Mouse (Mus musculus) C2C12 (cell line): ENCODE data around the gene Dock3. TPM values are rescaled to one million over a fixed set of nuclear protein-coding genes. Genes with fewer than 3 reads are reported as not detected.
"Not testable (repeated sequence)": the region's sequence is repeated elsewhere in the genome, so short reads cannot be mapped to it uniquely, and the experiment has no call there.

ENCODE experiments used
- H3K27me3 ChIP-seq: one replicate; pipeline ENCODE4 v1.6.1; 2011; ENCODE audit not compliant: control insufficient read depth, insufficient read depth, insufficient read length
- H3K36me3 ChIP-seq: one replicate; pipeline ENCODE4 v1.6.1; 2011; ENCODE audit not compliant: control insufficient read depth, insufficient read depth
- H3K4me3 ChIP-seq: one replicate; pipeline ENCODE4 v1.5.1; 2011; ENCODE audit warnings: mild to moderate bottlenecking, control low read depth; ENCODE audit not compliant: poor library complexity, insufficient read depth, severe bottlenecking
- H3K79me2 ChIP-seq: one replicate; pipeline ENCODE4 v1.6.1; 2011; ENCODE audit not compliant: control insufficient read depth, insufficient read depth
- H3K79me3 ChIP-seq: one replicate; pipeline ENCODE4 v1.6.1; 2011; ENCODE audit warnings: low read depth, control low read depth
- H3ac ChIP-seq: one replicate; pipeline ENCODE3; 2011; ENCODE audit warnings: low read depth; ENCODE audit not compliant: control insufficient read depth, insufficient read length
- CEBPB ChIP-seq: IDR thresholded peaks from one replicate; pipeline ENCODE4 v1.6.1; 2011; ENCODE audit warnings: low read depth, mild to moderate bottlenecking, control low read depth, moderate library complexity
- CTCF ChIP-seq: IDR thresholded peaks from one replicate; pipeline ENCODE4 v1.5.1; 2011; ENCODE audit not compliant: control insufficient read depth, insufficient read depth, insufficient read length
- FOSL1 ChIP-seq: IDR thresholded peaks from one replicate; pipeline ENCODE4 v1.8.0; 2011; ENCODE audit warnings: mild to moderate bottlenecking, low read length; ENCODE audit not compliant: poor library complexity, insufficient read depth, severe bottlenecking
- MAX ChIP-seq: IDR thresholded peaks from one replicate; pipeline ENCODE4 v1.6.1; 2011; ENCODE audit warnings: mild to moderate bottlenecking, control low read depth
- MYOD1 ChIP-seq: IDR thresholded peaks from one replicate; pipeline ENCODE4 v1.6.1; 2011; ENCODE audit warnings: low read depth; ENCODE audit not compliant: control insufficient read depth, insufficient read length
- MYOG ChIP-seq: IDR thresholded peaks from one replicate; pipeline ENCODE4 v1.6.1; 2011; ENCODE audit not compliant: control insufficient read depth, insufficient read length; ENCODE audit errors: extremely low read depth
- USF1 ChIP-seq: IDR thresholded peaks from one replicate; pipeline ENCODE4 v1.6.1; 2011; ENCODE audit warnings: low read depth, mild to moderate bottlenecking, control low read depth, moderate library complexity
- polyA plus RNA-seq: library from polyadenylated mRNA; unstranded; fragments of >200 nt; fragmentation: generic; extraction: Trizol; gene quantifications from one replicate; pipeline ENCODE4 v1.2.1, GENCODE M21; 2012; ENCODE audit warnings: missing spikeins

Dock3 gene
- polyA plus RNA-seq, 1 experiment = 0.26 TPM

DNA sequence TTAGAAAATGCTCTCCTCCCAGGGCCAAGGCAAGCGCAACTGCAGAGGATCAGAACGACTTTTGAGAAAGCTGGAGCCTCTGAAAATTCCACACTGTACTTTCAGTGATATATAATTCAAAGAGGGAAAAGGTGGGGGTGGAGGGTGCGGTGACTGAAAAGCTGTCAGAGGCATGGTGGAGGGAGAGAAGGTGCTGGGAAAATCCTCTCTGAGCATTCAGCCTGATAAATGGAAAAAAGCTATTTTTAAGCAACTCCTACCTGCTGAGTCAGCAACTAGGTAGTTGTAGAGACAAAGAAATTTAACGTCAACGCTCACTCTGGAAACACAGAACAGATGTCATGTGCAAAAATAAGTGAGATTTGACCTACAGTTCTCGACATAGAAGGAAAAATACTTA, 132.2 kb downstream of the Dock3 start:
- TF ChIP-seq CTCF (no peak), MYOG (no peak), USF1 (no peak), CEBPB (no peak)
- no peaks in the 10 kb centered on the region for H3K36me3 ChIP-seq
- no peaks in the 10 kb centered on the region for H3K79me2 ChIP-seq
- H3K4me3 ChIP-seq = no peak overlapping the region
- peaks cover 3% of the 10 kb centered on the region for H3K27me3 ChIP-seq
- no peaks in the 10 kb centered on the region for H3K79me3 ChIP-seq
- H3ac ChIP-seq = no peak overlapping the region

DNA sequence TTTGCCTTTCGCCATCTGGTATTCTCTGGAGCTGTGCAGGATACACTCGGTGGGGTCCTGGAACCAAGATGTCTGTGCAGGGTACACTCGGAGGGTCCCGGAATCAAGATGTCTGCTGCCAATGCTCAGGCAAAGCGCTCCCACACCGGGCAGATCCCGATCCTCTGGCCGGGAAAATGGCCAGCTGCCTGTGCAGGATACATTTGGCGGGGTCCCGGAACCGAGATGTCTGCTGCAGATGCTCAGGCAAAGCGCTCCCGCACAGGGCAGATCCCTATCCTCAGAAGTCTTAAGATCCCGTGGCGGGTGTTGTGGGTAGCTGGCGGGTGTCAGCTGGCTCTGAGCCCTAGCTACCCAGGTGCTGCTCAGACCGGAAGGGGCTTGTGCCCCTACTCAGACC, 142.3 kb downstream of the Dock3 start:
- not testable (repeated sequence) for H3K4me3 ChIP-seq, H3K79me3 ChIP-seq, H3K36me3 ChIP-seq, H3ac ChIP-seq, H3K27me3 ChIP-seq, H3K79me2 ChIP-seq

DNA sequence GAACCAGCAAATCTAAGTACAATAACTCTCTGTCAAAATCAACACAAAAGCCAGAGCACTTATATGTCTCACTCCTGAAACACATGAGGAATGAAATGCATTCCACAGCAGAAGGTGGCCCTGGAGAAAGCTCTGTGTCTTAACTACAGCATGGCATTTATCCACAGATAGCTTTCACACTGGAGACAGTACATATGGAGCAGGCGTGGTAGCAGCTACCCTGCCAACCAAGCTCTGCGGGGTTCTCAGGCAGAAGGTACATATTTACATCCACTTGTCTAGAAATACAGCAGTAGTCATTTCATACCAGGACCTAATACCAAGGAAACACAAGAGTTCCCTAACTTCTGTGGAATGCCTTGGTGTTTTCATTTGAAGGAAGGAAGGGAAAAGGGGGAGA, 144.2 kb downstream of the Dock3 start:
- Histone ChIP-seq H3K27me3 (peaks cover 9% of the 10 kb centered on the region), H3K79me3 (no peaks in the 10 kb centered on the region), H3K79me2 (no peaks in the 10 kb centered on the region), H3ac (no peak overlapping the region), H3K4me3 (no peak overlapping the region), H3K36me3 (no peaks in the 10 kb centered on the region)
- no peak for TF ChIP-seq MYOD1
- TF ChIP-seq FOSL1 = no peak
- TF ChIP-seq USF1 = no peak
- TF ChIP-seq CTCF = no peak
- TF ChIP-seq CEBPB = no peak
- no peak for TF ChIP-seq MAX
- TF ChIP-seq MYOG = no peak

DNA sequence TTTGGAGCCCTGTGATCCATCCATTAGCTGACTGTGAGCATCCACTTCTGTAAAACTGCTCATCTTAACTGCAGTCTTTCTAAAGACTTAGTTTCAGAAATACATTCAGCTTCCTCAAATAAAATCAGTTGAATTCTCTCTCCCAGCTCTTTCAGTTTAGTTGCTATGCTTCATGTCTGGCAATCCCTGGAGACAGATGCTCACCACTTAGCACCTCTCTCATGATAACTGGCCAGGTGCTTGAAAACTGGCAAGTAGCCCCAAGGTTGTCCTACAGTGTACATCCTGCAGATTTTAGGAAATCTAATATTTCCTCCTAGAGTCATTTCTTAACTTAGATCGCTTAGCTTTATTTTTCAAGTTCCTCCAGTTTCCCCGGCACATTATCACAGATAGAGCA, 193.8 kb downstream of the Dock3 start:
- TF ChIP-seq MYOD1 (no peak), CTCF (no peak), CEBPB (no peak), MAX (no peak), MYOG (no peak), USF1 (no peak), FOSL1 (no peak)
- Histone ChIP-seq H3K27me3 (no peaks in the 10 kb centered on the region), H3K4me3 (no peak overlapping the region), H3K79me3 (no peaks in the 10 kb centered on the region), H3K36me3 (no peaks in the 10 kb centered on the region), H3K79me2 (no peaks in the 10 kb centered on the region), H3ac (no peak overlapping the region)

DNA sequence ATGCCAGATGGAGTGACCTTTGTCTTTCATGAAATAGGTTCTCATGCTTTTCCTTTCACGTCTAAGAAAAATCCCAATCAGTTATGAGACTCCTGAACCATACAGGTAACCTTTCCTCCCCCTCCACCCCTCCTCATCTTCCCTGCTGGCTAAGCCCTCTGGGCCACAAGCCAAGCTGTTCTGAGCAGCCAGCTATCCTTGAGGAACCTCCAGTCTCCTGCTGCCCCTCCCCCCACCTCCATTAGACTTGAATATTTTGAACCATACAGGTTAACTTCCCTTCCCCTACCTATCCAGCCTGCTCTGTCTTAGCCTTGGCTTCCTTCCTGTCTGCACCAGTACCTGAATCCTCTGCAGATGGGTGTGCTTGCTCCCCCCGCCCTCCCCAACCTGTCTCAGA, 204.1 kb downstream of the Dock3 start:
- TF ChIP-seq CTCF (no peak), FOSL1 (no peak)
- Histone ChIP-seq H3ac (no peak overlapping the region), H3K27me3 (peaks cover 3% of the 10 kb centered on the region)

DNA sequence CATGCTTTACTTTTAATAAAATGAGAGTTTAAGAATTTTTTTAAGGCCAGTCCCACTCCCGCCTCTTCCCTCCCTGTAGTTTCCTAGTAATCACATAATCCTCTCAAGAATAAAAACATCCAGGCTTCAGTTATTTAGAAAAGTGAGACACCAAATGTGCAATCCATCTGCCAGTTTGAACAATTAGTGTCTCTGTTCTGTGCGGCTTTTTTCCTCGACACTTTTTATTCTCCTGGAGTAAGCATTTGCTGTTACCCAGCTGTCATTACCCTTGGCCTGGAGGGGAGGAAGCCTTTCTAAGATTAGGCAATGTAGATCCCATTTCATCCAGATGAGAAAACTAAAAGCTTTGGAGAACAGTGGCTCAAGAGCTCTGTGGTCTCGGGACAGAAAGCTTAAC, 221.9 kb downstream of the Dock3 start:
- Histone ChIP-seq H3ac (no peak overlapping the region), H3K36me3 (no peaks in the 10 kb centered on the region), H3K4me3 (no peak overlapping the region), H3K27me3 (no peaks in the 10 kb centered on the region), H3K79me3 (no peaks in the 10 kb centered on the region), H3K79me2 (no peaks in the 10 kb centered on the region)
- TF ChIP-seq MYOD1 (no peak), CEBPB (no peak), MYOG (no peak), USF1 (no peak), FOSL1 (no peak), CTCF (no peak), MAX (no peak)

More for the DNA sequence above, 204.1 kb downstream of the Dock3 start:
- Histone ChIP-seq H3K79me3 (no peaks in the 10 kb centered on the region), H3K79me2 (no peaks in the 10 kb centered on the region), H3K36me3 (no peaks in the 10 kb centered on the region), H3K4me3 (no peak overlapping the region)

DNA sequence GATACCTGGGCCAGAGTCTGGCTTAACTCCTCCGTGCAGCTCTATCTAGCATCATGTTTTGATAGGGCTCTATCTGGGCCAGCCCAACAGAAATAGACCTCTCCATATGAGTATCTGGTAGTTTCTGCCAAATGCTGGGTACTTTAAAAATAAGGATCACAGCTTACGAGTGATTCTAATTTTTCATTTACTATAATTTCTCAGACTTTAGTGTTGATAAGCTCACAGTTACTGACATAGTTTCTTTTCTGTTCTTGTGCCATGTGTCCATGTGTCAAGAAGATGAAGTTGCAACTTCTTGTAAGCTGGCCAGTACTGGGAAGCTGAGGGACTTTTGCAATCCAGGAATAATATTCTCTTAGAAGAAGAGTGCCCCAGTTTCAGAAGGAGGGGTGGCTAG, 228.5 kb downstream of the Dock3 start:
- Histone ChIP-seq H3K79me3 (no peaks in the 10 kb centered on the region), H3K36me3 (no peaks in the 10 kb centered on the region), H3ac (no peak overlapping the region), H3K27me3 (peaks cover 3% of the 10 kb centered on the region), H3K79me2 (no peaks in the 10 kb centered on the region), H3K4me3 (no peak overlapping the region)
- TF ChIP-seq MAX (no peak), USF1 (no peak), FOSL1 (no peak), MYOG (no peak), CEBPB (no peak), MYOD1 (no peak), CTCF (no peak)
